Mouse (Mus musculus): Measurements from ENCODE around the gene Madcam1. TPM values are rescaled to one million over a fixed set of nuclear protein-coding genes. Genes with fewer than 3 reads are reported as not detected.
A peak's percentile ranks its signal among the peaks of the same experiment; 100 is the strongest.
"Not testable (repeated sequence)": the region's sequence is repeated elsewhere in the genome, so short reads cannot be mapped to it uniquely, and the experiment has no call there.

The Madcam1 gene
- total RNA-seq, 2 experiments from 2014 or later = not detected

GRCm38 (mm10) chr10:79689178-79689577 is 24.8 kb downstream of the Madcam1 start:
- DNase-seq = peak; percentile 6

DNA sequence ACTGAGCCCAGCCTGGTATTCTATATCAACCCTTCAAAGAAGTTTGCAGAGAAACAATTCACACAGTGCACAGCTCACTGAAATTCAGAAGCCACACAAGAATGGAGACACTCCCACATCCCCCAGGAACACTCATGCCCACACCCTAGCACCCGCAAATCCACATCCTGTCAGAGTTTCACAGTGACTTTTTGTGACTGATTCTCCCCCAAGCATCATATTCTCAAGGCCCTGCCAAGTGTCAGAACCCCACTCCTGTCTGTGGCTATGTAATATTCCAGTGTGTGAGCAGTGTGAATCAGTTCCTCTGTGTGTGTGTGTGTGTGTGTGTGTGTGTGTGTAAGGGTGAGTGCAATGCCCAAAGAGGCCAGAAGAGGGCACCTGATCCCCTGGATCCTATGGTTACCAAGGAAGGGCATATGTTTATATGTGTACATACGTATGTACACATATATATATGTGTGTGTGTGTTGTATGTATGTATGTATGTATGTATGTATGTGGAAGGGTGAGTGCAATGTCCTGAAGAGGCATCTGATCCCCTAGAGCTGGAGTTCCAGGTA is 27.7 kb downstream of the Madcam1 start:
- no peak for DNase-seq

DNA sequence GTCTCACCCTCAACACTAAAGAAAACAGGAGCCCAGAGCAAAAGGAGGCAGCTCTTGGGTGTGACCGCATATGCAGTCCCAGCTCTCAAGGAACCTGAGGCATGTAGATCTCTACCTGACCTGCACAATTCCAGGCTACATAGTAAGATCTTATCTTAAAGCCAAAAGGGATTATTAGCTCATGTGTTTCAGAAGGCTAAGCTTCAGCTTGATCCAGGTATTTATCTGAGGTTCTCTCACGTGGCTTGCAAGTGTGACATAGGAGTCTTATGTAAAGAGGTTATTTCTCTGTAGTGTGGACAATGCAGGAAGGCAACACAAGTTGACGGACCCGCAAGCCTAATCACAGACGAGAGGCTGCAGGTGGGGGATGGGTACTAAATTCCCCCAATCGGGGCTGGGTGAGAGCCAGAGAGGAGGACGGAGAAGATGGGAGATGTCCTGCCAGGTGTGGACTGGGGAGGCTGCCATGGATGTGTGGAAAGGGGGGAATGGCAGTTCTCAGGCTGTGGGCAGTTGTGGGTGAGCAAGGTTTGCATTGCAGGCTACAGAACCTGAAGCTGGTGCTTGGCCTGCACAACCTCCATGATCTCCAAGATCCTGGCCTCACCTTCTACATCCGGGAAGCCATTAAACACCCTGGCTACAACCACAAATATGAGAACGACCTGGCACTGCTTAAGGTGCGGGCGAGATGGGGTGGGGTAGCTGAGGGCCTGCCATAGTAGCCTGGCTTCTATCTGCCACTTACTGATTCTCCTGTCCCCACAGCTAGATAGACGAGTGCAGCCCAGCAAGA is 29.4 kb downstream of the Madcam1 start:
- DNase-seq = peak; percentile 3

- no peak for DNase-seq
Measured at GRCm38 (mm10) chr10:79694379-79694655, 30.0 kb downstream of the Madcam1 start.

DNA sequence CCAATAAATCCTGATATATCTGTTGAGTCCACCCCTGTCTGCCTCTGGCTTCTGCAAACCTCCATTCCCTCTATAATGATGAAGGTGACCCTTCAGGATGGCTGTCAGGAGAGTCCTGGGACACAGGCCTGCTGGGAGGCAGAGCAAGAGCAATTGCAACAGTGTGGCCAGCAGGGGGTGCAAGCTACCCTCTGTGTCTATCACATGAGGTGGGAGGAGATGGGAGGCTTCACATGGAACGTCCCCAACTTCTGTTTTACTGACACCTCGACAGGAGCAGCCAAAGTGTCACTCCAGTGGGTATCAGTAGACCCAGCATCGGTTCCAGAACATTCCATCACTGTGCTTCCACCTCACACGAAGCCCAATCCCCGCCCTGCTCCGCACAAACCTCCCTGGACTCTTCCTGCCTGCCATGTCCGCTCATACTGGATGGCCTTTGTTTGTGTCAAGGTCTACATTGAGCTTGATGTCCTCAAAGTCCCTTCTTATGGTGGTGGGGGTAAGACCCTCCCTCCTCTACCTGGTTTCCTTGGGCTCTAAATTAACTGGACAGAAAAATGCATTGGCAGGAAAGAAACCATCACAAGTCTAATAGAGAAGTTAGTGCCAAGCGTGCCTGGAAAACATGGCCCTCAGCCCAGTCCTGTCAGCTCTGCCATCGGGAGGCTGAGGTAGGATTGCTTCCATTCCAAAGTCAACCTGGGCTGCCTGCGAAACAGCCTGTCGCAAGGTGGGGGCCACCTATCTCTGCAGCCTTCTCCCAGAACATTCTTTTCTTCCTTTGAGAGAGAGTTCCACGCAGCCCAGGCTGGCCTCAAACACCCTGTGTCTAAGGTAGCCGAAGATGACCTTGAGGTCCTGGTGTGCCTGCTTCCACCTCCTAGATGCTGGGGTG is 31.1 kb downstream of the Madcam1 start:
- DNase-seq = peak; percentile 83

- no peak for DNase-seq
Measured at GRCm38 (mm10) chr10:79696129-79696651, 31.8 kb downstream of the Madcam1 start.

DNA sequence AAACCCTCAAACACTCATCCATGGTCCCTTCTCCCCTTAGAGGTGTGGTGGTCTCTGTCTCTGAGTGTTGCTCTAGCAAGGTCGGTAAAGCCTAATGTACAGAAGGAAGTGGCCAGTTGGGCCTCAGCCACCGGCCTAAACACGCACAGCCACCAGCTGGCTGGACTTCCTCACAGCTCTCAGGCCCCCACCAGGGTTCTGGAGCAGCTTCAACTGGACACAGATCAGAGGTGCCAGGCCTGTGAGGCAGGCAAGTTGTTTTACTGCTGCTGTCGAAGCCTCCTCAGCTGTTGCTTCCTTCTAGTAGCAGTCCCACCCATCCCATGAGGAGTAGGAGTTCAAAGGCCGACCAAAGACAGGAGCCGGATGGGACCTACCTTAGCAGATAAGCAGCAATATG is 33.6 kb downstream of the Madcam1 start:
- DNase-seq = no peak

DNA sequence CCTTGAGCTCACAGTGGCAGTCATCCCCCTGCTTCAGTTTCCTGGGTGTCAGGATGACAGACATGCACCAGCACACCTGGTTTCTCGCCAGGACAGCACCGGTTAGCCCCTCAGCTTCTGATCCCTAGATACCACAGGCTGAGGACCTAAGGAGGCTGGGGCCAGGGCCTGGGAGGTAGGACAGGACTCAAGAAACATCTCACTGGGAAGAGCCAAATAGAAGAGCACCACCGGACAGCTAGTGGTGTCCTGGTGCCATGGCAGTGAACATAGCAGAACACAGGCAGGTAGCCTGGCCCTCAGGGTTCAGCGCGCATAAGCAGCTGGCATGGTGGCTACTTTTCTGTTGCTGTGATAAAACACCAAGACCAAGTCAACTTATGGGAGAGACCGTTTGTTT is 34.1 kb downstream of the Madcam1 start:
- DNase-seq = no peak

- DNase-seq = no peak
Measured at GRCm38 (mm10) chr10:79700676-79701075, 36.3 kb downstream of the Madcam1 start.

GRCm38 (mm10) chr10:79701443-79702129 is 37.2 kb downstream of the Madcam1 start:
- no peak for DNase-seq

GRCm38 (mm10) chr10:79702970-79703369 is 38.6 kb downstream of the Madcam1 start:
- DNase-seq = not testable (repeated sequence)

GRCm38 (mm10) chr10:79703541-79703940 is 39.2 kb downstream of the Madcam1 start:
- DNase-seq = no peak

DNA sequence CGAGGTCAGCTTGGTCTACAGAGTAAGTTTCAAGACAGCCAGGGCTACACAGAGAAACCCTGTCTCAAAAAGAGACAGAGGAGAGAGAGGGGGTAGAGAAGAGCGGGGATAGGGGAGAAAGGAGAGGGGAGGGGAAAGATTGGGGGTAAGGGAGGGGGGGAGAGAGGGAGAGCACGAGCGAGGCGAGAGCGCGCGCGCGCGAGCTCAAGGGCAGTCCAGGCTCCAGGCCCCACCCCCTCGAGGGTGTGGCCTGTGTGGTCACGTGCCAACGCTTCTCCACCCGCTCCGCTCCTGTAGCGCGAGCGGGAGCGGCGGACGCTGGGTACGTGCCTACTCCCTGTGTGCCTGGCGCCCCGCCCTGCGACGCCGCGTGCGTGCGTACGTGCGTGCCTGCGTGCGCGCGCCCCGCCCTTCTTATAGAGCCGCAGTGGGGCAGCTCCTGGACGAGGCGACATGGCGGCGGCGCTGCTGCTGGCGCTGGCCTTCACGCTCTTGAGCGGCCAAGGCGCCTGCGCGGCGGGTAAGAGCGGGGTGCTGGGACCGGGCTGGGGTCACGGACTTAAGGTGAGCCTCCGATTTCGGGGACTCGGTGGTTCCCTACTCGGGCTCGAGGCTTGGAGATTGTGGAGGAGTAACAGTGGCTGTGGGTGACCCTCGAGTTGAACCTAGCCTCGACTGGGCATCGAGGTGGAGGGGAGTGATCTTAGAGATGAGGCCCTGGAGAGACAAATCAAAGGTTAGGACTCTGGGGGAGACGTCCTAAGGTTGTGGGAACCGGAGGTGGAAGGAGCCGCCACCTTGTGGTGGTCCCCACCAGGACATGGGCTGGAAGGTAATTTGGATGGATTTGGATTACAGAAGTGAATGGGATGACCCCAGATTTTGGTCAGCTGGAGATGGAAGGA is 40.0 kb downstream of the Madcam1 start, which contains the start of gene Bsg:
Gene Bsg, plus strand, starts transcription at position 427 of the 905 bp plus-strand sequence.
- peak; percentile 99 for DNase-seq

DNA sequence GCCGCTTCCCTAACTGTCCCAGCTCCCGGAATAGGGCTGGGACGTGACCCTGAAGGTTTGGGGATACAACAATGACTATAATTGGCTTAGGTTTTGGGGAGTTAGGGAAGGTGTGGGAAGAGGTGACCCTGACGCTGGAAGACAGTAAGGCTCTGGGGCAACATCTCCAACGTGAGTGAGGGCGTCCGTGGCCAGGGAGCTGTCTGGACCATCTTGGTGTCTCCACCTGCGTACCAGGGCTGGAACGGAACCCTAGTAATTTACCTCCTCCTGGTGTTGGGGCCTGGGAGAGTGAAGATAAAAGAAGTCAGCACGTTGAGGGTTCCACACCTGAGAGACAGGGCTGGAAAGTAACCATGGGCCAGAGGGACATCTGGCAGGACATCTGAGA is 40.6 kb downstream of the Madcam1 start:
- no peak for DNase-seq

DNA sequence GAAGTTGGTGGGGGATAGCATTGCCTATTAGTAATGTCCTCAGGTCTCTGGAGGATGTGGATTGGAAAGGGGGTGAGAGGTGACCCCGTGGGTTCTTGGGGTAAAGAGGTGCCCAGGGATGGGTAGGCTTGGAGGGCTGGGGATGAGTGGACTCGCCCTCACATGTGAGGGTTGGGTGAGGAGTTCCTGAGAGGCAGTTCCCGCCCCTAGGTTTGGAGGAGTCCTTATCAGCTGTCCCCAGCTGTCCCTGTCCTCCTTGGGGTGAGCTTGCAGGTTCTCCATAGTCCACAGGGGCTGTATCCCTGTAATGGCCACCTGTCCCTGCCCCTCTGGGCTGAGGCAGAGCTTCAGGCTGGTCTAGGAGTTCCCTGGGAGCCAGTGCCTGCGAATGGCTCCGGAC is 41.6 kb downstream of the Madcam1 start:
- no peak for DNase-seq

GRCm38 (mm10) chr10:79706406-79707094 is 42.2 kb downstream of the Madcam1 start:
- DNase-seq = no peak

DNA sequence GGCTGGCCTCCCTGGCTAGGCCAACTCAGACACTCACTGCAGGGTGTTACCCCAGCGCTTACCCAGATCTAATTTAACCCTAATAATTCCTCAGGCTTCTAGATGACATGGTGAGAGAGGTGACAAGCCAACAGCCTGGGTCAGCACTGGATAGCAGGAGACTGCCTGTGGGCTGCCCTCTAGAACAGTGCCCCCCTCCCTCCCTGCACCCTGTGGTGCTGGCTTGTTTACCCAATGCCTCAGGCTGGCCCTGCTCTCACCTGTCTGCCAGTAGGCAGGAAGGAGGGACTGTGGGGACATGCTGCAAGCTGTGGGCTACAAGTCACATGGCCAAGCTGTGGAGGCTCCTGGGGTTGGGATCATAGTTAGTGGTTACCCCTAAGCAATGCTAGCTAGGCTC is 42.8 kb downstream of the Madcam1 start:
- DNase-seq = no peak

DNA sequence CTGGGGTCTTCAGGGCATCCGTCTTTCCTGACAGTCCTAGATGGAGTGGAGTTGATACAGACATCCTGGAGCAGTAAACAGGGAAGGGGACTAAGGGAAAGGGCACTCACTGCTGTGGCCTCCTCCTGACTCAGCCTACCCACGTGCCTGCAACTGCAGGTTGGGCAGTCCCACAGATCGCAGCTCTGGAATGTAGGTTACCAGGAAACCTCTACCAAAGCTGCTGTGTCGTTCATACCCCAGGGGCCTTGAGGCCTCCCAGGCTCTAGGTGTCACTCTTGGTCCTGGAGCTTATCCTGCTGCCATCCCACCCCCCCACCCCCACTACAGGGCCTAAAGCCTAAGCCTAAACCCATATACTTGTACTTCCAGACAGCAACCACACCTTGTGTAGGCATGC is 43.4 kb downstream of the Madcam1 start:
- DNase-seq = no peak

DNA sequence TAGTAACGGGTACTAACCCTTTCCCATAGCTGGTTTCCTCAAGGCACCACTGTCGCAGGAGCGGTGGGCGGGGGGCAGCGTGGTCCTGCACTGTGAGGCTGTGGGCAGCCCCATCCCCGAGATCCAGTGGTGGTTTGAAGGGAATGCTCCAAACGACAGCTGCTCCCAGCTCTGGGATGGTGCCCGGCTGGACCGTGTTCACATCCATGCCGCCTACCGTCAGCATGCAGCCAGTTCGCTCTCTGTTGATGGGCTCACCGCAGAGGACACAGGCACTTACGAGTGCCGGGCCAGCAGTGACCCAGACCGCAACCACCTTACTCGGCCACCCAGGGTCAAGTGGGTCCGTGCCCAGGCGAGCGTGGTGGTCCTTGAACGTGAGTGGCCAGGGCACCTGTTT is 44.3 kb downstream of the Madcam1 start:
- no peak for DNase-seq

DNA sequence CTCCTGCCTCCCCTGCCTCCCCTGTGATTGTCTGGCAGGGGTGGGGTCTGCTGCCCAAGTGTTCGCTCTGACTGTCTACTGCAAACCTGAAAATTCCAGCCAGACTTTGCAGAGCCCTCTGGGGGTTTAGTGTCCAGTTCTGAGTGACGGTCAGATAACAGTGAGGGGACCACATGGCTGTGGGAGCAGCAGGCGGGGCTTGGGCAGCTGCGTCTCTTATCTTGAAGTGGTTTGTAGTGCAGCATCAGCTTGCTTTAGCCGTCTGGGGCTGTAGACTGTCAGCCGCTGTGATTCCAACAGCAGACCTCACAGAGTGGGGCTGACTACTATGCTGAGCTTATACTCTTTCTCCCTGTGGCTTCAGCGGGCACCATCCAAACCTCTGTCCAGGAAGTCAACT is 44.9 kb downstream of the Madcam1 start:
- no peak for DNase-seq

- DNase-seq = no peak
Measured at GRCm38 (mm10) chr10:79712029-79712428, 47.7 kb downstream of the Madcam1 start.
